Mouse (Mus musculus) embryo, embryonic 11.5 days (tissue): ENCODE measurements around the gene Ephb3.

Experiments used
- DNase-seq: peaks from one replicate; pipeline ENCODE4 v3.0.0-alpha.2; 2012; ENCODE audit warnings: low read depth, low spot score

Gene Ephb3

GRCm38 (mm10) chr16:21246391-21247036 is 42.0 kb downstream of the Ephb3 start:
- peak; percentile 53 for DNase-seq

GRCm38 (mm10) chr16:21247037-21247432 is 42.5 kb downstream of the Ephb3 start:
- DNase-seq, result no peak

- DNase-seq, result no peak
Observed at GRCm38 (mm10) chr16:21247871-21248712, 43.5 kb downstream of the Ephb3 start.

- no peak for DNase-seq
Observed at GRCm38 (mm10) chr16:21248713-21249531, 44.4 kb downstream of the Ephb3 start.

GRCm38 (mm10) chr16:21252401-21252955 is 47.9 kb downstream of the Ephb3 start:
- DNase-seq, result no peak

GRCm38 (mm10) chr16:21255574-21256304 is 51.2 kb downstream of the Ephb3 start:
- no peak for DNase-seq

- DNase-seq, result no peak
Observed at GRCm38 (mm10) chr16:21256514-21257305, 52.2 kb downstream of the Ephb3 start.

- no peak for DNase-seq
Observed at GRCm38 (mm10) chr16:21265417-21265816, 60.9 kb downstream of the Ephb3 start.

- no peak for DNase-seq
Observed at GRCm38 (mm10) chr16:21269775-21270174, 65.2 kb downstream of the Ephb3 start.

- DNase-seq, result no peak
Observed at GRCm38 (mm10) chr16:21271773-21272247, 67.3 kb downstream of the Ephb3 start.

- no peak for DNase-seq
Observed at GRCm38 (mm10) chr16:21272748-21273147, 68.2 kb downstream of the Ephb3 start.
